31 mouse cellular contexts compared by ENCODE assay signal in genomic region chr19:50307046-50307445, GRCm38 (mm10).
"Had no signal": no experiment of that assay in that cellular context is flagged by ENCODE, and none has a peak within 500 bp of the region (broad histone marks: within the 10 kb centered on the region; RNA-seq: fewer than 3 reads in every experiment).

No protein-coding gene starts in this region.

- H3K9ac ChIP-seq: limb, embryonic 12.5 days; limb, embryonic 13.5 days; limb, embryonic 15.5 days; liver, embryonic 12.5 days; liver, embryonic 13.5 days; liver, embryonic 14.5 days; liver, embryonic 15.5 days; liver, postnatal 0 days; lung, embryonic 14.5 days; lung, embryonic 15.5 days; midbrain, embryonic 12.5 days; midbrain, embryonic 13.5 days; midbrain, embryonic 15.5 days had no signal

- H3K4me2 ChIP-seq: limb, embryonic 12.5 days; limb, embryonic 13.5 days; limb, embryonic 15.5 days; liver, embryonic 11.5 days; liver, embryonic 12.5 days; liver, embryonic 13.5 days; liver, embryonic 15.5 days; lung, embryonic 14.5 days; lung, embryonic 15.5 days; midbrain, embryonic 11.5 days; midbrain, embryonic 12.5 days; midbrain, embryonic 13.5 days; midbrain, embryonic 15.5 days had no signal

- ATAC-seq: liver, embryonic 12.5 days; liver, postnatal 0 days; lung, postnatal 0 days; midbrain, embryonic 13.5 days; midbrain, embryonic 15.5 days; midbrain, embryonic 16.5 days had no signal

- H3K27ac ChIP-seq: limb, embryonic 10.5 days; limb, embryonic 12.5 days; limb, embryonic 13.5 days; limb, embryonic 15.5 days; liver, embryonic 12.5 days; liver, embryonic 13.5 days; liver, embryonic 14.5 days; liver, embryonic 15.5 days; lung, embryonic 15.5 days; macrophage; midbrain, embryonic 10.5 days; midbrain, embryonic 12.5 days; midbrain, embryonic 13.5 days; midbrain, embryonic 15.5 days had no signal

- H3K4me1 ChIP-seq: limb, embryonic 10.5 days; limb, embryonic 12.5 days; limb, embryonic 13.5 days; limb, embryonic 15.5 days; liver, embryonic 12.5 days; liver, embryonic 13.5 days; liver, embryonic 15.5 days; lung, embryonic 15.5 days; megakaryocyte, embryonic 14.5 days; midbrain, embryonic 10.5 days; midbrain, embryonic 12.5 days; midbrain, embryonic 13.5 days; midbrain, embryonic 15.5 days had no signal

- H3K36me3 ChIP-seq: limb, embryonic 10.5 days; limb, embryonic 12.5 days; limb, embryonic 13.5 days; limb, embryonic 15.5 days; liver, embryonic 12.5 days; liver, embryonic 13.5 days; liver, embryonic 15.5 days; lung, embryonic 15.5 days; midbrain, embryonic 10.5 days; midbrain, embryonic 12.5 days; midbrain, embryonic 13.5 days; midbrain, embryonic 15.5 days had no signal

- H3K4me3 ChIP-seq: limb, embryonic 10.5 days; limb, embryonic 12.5 days; limb, embryonic 13.5 days; limb, embryonic 15.5 days; liver, embryonic 12.5 days; liver, embryonic 13.5 days; liver, embryonic 15.5 days; lung, embryonic 15.5 days; megakaryocyte, embryonic 14.5 days; midbrain, embryonic 10.5 days; midbrain, embryonic 12.5 days; midbrain, embryonic 13.5 days; midbrain, embryonic 15.5 days; myocyte had no signal

- DNase-seq: left cerebral cortex, postnatal 4 days; liver; liver, embryonic 13.5 days; liver, postnatal 0 days; lung, adult 18-20 months; lung, adult 2 months; lung, embryonic 14.5 days; lung, postnatal 10 days; lung, postnatal 14 days; lung, postnatal 36 days; lung, postnatal 4 days; midbrain, embryonic 14.5 days had no signal

- H3K27me3 ChIP-seq: limb, embryonic 12.5 days; limb, embryonic 13.5 days; limb, embryonic 15.5 days; liver, embryonic 12.5 days; liver, embryonic 13.5 days; liver, embryonic 15.5 days; lung, embryonic 15.5 days; megakaryocyte, embryonic 14.5 days; midbrain, embryonic 12.5 days; midbrain, embryonic 13.5 days; midbrain, embryonic 15.5 days had no signal

- H3K9me3 ChIP-seq: limb, embryonic 10.5 days; limb, embryonic 12.5 days; limb, embryonic 13.5 days; limb, embryonic 15.5 days; liver, embryonic 12.5 days; liver, embryonic 13.5 days; liver, embryonic 15.5 days; lung, embryonic 15.5 days; megakaryocyte, embryonic 14.5 days; midbrain, embryonic 10.5 days; midbrain, embryonic 12.5 days; midbrain, embryonic 13.5 days; midbrain, embryonic 15.5 days had no signal
